Mouse (Mus musculus): ENCODE measurements around the gene Tm2d1. TPM values are rescaled to one million over a fixed set of nuclear protein-coding genes. Genes with fewer than 3 reads are reported as not detected.

The Tm2d1 gene
- polyA plus RNA-seq, 1 experiment from 2014 or later: 78.6 TPM

- H3K36me3 ChIP-seq (ENCODE audit: insufficient read depth): no peaks in the 10 kb centered on the region
- H3K9ac ChIP-seq: no peak overlapping the region
- H3K4me1 ChIP-seq (ENCODE audit: insufficient read depth): 0 out of 2 replicates have a peak, but pooled peaks cover 3% of the 10 kb centered on the region
- peak overlapping the region; percentile 26; the same call in 1 of the 2 replicates for H3K27ac ChIP-seq (ENCODE audit: low read depth)
- peak; percentile 13 for DNase-seq
- 19% methylated on average over 6 of the region's 6 CpGs for WGBS
- no peak for TF ChIP-seq CTCF (IDR thresholded peaks at IDR 0.05; ENCODE audit: low read depth)
- no peak overlapping the region for H3K4me3 ChIP-seq (ENCODE audit: low read depth, low read length)
- H3K9me3 ChIP-seq (ENCODE audit: low read depth, low read length): no peaks in the 10 kb centered on the region
- ATAC-seq (ENCODE audit: insufficient read depth): peak; percentile 56
- H3K4me2 ChIP-seq: no peak overlapping the region
- H3K27me3 ChIP-seq (ENCODE audit: insufficient read depth, low read length): no peaks in the 10 kb centered on the region
Measured at GRCm38 (mm10) chr4:98400926-98401583, 17.9 kb upstream of the Tm2d1 start.

- no peak for TF ChIP-seq CTCF (IDR thresholded peaks at IDR 0.05; ENCODE audit: low read depth)
- ATAC-seq (ENCODE audit: insufficient read depth): peak; percentile 90
- H3K27me3 ChIP-seq (ENCODE audit: insufficient read depth, low read length): no peaks in the 10 kb centered on the region
- H3K27ac ChIP-seq (ENCODE audit: low read depth): peak within 1 kb of the TSS; percentile 87
- WGBS: under 1% methylated on average over 72 of the region's 73 CpGs
- no peaks in the 10 kb centered on the region for H3K9me3 ChIP-seq (ENCODE audit: low read depth, low read length)
- DNase-seq: peak; percentile 80
- H3K4me3 ChIP-seq (ENCODE audit: low read depth, low read length): peak within 1 kb of the TSS; percentile 83
- peak within 1 kb of the TSS; percentile 98 for H3K9ac ChIP-seq
- peak within 1 kb of the TSS; percentile 86 for H3K4me2 ChIP-seq
- no peaks in the 10 kb centered on the region for H3K4me1 ChIP-seq (ENCODE audit: insufficient read depth)
- H3K36me3 ChIP-seq (ENCODE audit: insufficient read depth): no peaks in the 10 kb centered on the region
Measured at GRCm38 (mm10) chr4:98395690-98396437, 12.8 kb upstream of the Tm2d1 start, which contains the start of gene Patj. Gene Patj, plus strand, starts transcription at chr4:98395785.

DNA sequence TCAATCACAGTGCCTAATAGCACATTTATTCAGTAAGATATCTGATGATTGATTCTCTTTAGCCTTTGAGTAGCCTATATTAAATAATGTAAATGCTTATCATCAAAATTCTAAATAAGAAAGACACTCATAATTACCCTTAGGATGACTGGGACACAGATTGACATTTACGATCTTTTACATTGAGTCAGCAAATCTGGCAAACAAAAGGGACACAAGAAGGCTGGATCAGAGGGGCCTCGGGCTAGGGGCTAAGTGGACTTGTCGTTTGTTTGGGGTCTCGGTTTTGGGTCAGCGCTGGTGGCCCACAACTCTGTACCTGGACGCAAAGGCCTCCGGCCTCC lies 12.2 kb upstream of the Tm2d1 start:
- H3K36me3 ChIP-seq (ENCODE audit: insufficient read depth): no peaks in the 10 kb centered on the region
- peak overlapping the region; percentile 83 for H3K4me3 ChIP-seq (ENCODE audit: low read depth, low read length)
- H3K27me3 ChIP-seq (ENCODE audit: insufficient read depth, low read length): no peaks in the 10 kb centered on the region
- peak overlapping the region; percentile 86 for H3K4me2 ChIP-seq
- H3K9ac ChIP-seq: peak overlapping the region; percentile 98
- ATAC-seq (ENCODE audit: insufficient read depth): no peak
- no peaks in the 10 kb centered on the region for H3K9me3 ChIP-seq (ENCODE audit: low read depth, low read length)
- no peak for TF ChIP-seq CTCF (IDR thresholded peaks at IDR 0.05; ENCODE audit: low read depth)
- H3K27ac ChIP-seq (ENCODE audit: low read depth): peak overlapping the region; percentile 87
- DNase-seq: no peak
- H3K4me1 ChIP-seq (ENCODE audit: insufficient read depth): no peaks in the 10 kb centered on the region
- WGBS: 3% methylated on average over 7 of the region's 7 CpGs

GRCm38 (mm10) chr4:98385036-98385435 lies 1.9 kb upstream of the Tm2d1 start:
- no peak for TF ChIP-seq CTCF (IDR thresholded peaks at IDR 0.05; ENCODE audit: low read depth)
- 0 out of 2 replicates have a peak, but pooled peaks cover 4% of the 10 kb centered on the region for H3K4me1 ChIP-seq (ENCODE audit: insufficient read depth)
- H3K9me3 ChIP-seq (ENCODE audit: low read depth, low read length): no peaks in the 10 kb centered on the region
- no peaks in the 10 kb centered on the region for H3K36me3 ChIP-seq (ENCODE audit: insufficient read depth)
- no peak overlapping the region for H3K4me2 ChIP-seq
- WGBS: 30% methylated on average over 5 of the region's 5 CpGs
- H3K9ac ChIP-seq: no peak overlapping the region
- no peaks in the 10 kb centered on the region for H3K27me3 ChIP-seq (ENCODE audit: insufficient read depth, low read length)
- ATAC-seq (ENCODE audit: insufficient read depth) (no peak), DNase-seq (peak; percentile 5)
- no peak overlapping the region for H3K27ac ChIP-seq (ENCODE audit: low read depth)
- no peak overlapping the region for H3K4me3 ChIP-seq (ENCODE audit: low read depth, low read length)

DNA sequence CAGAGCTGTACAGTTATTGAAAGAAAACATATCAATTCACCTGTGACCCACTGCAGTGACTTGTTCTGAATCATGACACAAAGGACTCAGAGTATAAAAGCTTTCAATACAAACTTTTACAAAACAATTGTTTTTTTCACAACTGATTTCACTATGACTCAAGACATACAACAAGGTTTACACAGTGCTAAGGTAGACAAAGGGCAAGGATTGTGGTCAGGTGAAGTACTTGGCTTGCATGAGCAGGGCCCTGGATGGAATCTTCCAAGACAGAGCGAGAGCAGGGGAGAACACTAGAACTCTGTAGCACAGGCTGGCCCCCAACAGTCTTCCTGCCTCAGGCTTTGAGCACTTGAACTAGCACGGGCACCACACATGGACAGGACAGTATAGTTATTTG lies 6.2 kb downstream of the Tm2d1 start:
- WGBS: 91% methylated on average over 2 of the region's 2 CpGs
- Histone ChIP-seq H3K9me3 (ENCODE audit: low read depth, low read length) (no peaks in the 10 kb centered on the region), H3K27ac (ENCODE audit: low read depth) (no peak overlapping the region), H3K36me3 (ENCODE audit: insufficient read depth) (peaks cover 5% of the 10 kb centered on the region), H3K4me2 (no peak overlapping the region), H3K27me3 (ENCODE audit: insufficient read depth, low read length) (no peaks in the 10 kb centered on the region), H3K4me3 (ENCODE audit: low read depth, low read length) (no peak overlapping the region), H3K9ac (no peak overlapping the region), H3K4me1 (ENCODE audit: insufficient read depth) (0 out of 2 replicates have a peak, but pooled peaks cover 2% of the 10 kb centered on the region)
- no peak for TF ChIP-seq CTCF (IDR thresholded peaks at IDR 0.05; ENCODE audit: low read depth)
- ATAC-seq (ENCODE audit: insufficient read depth): no peak
- DNase-seq: no peak

GRCm38 (mm10) chr4:98375401-98375800 lies 7.7 kb downstream of the Tm2d1 start:
- ATAC-seq (ENCODE audit: insufficient read depth): no peak
- TF ChIP-seq CTCF (IDR thresholded peaks at IDR 0.05; ENCODE audit: low read depth): peak; percentile 40
- WGBS: 53% methylated on average over 4 of the region's 4 CpGs

More at GRCm38 (mm10) chr4:98375401-98375800, 7.7 kb downstream of the Tm2d1 start:
- no peak overlapping the region for H3K4me3 ChIP-seq (ENCODE audit: low read depth, low read length)
- no peak overlapping the region for H3K9ac ChIP-seq
- H3K4me1 ChIP-seq (ENCODE audit: insufficient read depth): no peaks in the 10 kb centered on the region
- no peaks in the 10 kb centered on the region for H3K9me3 ChIP-seq (ENCODE audit: low read depth, low read length)
- peaks cover 6% of the 10 kb centered on the region for H3K36me3 ChIP-seq (ENCODE audit: insufficient read depth)
- no peaks in the 10 kb centered on the region for H3K27me3 ChIP-seq (ENCODE audit: insufficient read depth, low read length)
- H3K27ac ChIP-seq (ENCODE audit: low read depth): no peak overlapping the region
- DNase-seq: no peak
- no peak overlapping the region for H3K4me2 ChIP-seq
